ENCODE assay signal across 8 mouse cellular contexts in genomic region chr17:47501946-47502706, GRCm38 (mm10). TPM values are rescaled to one million over a fixed set of nuclear protein-coding genes. Genes with fewer than 3 reads are reported as not detected.
A peak's percentile ranks its signal among the peaks of the same experiment; 100 is the strongest.
DNase-seq lines count a peak whose midpoint lies in the region; ATAC-seq lines count a peak whose summit lies in the region.

Taf8 (minus strand) TSS chr17:47502292.

- peaks cover 28% of the 10 kb centered on the region for H3K36me3 ChIP-seq in intestine, embryonic 14.5 days (ENCODE audit: control insufficient read depth, insufficient read depth, low read length)

- no peaks in the 10 kb centered on the region for H3K9me3 ChIP-seq in intestine, embryonic 14.5 days (ENCODE audit: control insufficient read depth, low read length)

- intact Hi-C loops in left cerebral cortex, postnatal 14 days (cut with DNase I) = no loop called here

- peak; percentile 87 to 89 for DNase-seq in adrenal gland, adult 18-20 months (ENCODE audit: low spot score in 2 of 2)
- peak; percentile 97 for DNase-seq in embryo, embryonic 11 days
- peak; percentile 94 for DNase-seq in gastrocnemius, postnatal 25 days
- peak; percentile 99 for DNase-seq in intestine, embryonic 14.5 days (ENCODE audit: low spot score)
- peak; percentile 91 to 94 for DNase-seq in left cerebral cortex, postnatal 14 days (ENCODE audit: low spot score in 2 of 2)
- DNase-seq in mesoderm, embryonic 11.5 days (ENCODE audit: low read depth, low spot score) = peak; percentile 94
- peak; percentile 86 to 91 for DNase-seq in right cerebral cortex, postnatal 36 days (ENCODE audit: low spot score in 2 of 2)
- peak; percentile 99 for DNase-seq in yolk sac, embryonic 10.5 days (ENCODE audit: low spot score)

- peak; percentile 93 for ATAC-seq in intestine, embryonic 14.5 days (replicated peaks; ENCODE audit: low FRiP score, low TSS enrichment, low read depth)

- H3K4me2 ChIP-seq in intestine, embryonic 14.5 days (ENCODE audit: low read length) = peak within 1 kb of the TSS; percentile 72

- H3K27ac ChIP-seq in intestine, embryonic 14.5 days (ENCODE audit: low read depth) = peak within 1 kb of the TSS; percentile 74

- H3K9ac ChIP-seq in intestine, embryonic 14.5 days (ENCODE audit: low read length) = peak within 1 kb of the TSS; percentile 75

- peaks cover 23% of the 10 kb centered on the region for H3K4me1 ChIP-seq in intestine, embryonic 14.5 days (replicated peaks; ENCODE audit: control insufficient read depth, insufficient read depth, low read length)

- H3K4me3 ChIP-seq in intestine, embryonic 14.5 days (ENCODE audit: low read depth, low read length) = peak within 1 kb of the TSS; percentile 81

- no peaks in the 10 kb centered on the region for H3K27me3 ChIP-seq in intestine, embryonic 14.5 days (replicated peaks; ENCODE audit: control insufficient read depth, insufficient read depth, low read length)

- WGBS in intestine, embryonic 14.5 days = 2% methylated on average over 40 of the region's 40 CpGs

RNA-seq across cellular contexts. Expression of gene Taf8, which starts in this region (rescaled TPM):
- total RNA-seq in adrenal gland, adult 18-20 months (2021) = 10 to 100 TPM; 16.4 to 19.9 TPM
- total RNA-seq in gastrocnemius, postnatal 25 days (2021) = 10 to 100 TPM in 1 of 2 experiments, 1 to 10 TPM in 1; 9.6 to 10.0 TPM
- 21.5 and 25.0 TPM in 2 replicates for polyA plus RNA-seq in intestine, embryonic 14.5 days (2014; fragmentation: Nextera tagmentation; extraction: Ambion mirVana)
- 10 to 100 TPM; 14.6 to 17.1 TPM for total RNA-seq in left cerebral cortex, postnatal 14 days (2021)

Comparison
In these comparisons a context has a peak if more than half of its experiments do, and no peak if none do; other contexts are left out.
1. Peak in every context shown above with its lines: DNase-seq, ATAC-seq, H3K4me3 ChIP-seq and H3K27ac ChIP-seq.